Mouse (Mus musculus) spleen, postnatal 0 days (tissue): Measurements from ENCODE around the gene Isca2. TPM values are rescaled to one million over a fixed set of nuclear protein-coding genes. Genes with fewer than 3 reads are reported as not detected.

Source experiments
- polyA plus RNA-seq: library from polyadenylated mRNA; unstranded; fragments of >200 nt; fragmentation: Nextera tagmentation; extraction: Ambion mirVana; gene quantifications from 2 replicates; pipeline ENCODE4 v1.2.1, GENCODE M21; 2015

Gene Isca2
- polyA plus RNA-seq, result 158 and 171 TPM in 2 replicates

GRCm38 (mm10) chr12:84772726-84773441 lies at the start of gene Isca2, which contains the start of gene Npc2:
TSS of gene Isca2 (plus strand) at chr12:84773251.
TSS of gene Npc2 (minus strand) at chr12:84773152.

Other genes with a start within 250 kb of the Isca2 start
- not detected in 2 replicates for gene Vsx2, start 203.5 kb upstream of the Isca2 start, polyA plus RNA-seq
- gene Abcd4, start 155.8 kb upstream of the Isca2 start, polyA plus RNA-seq, result 4.4 and 5.3 TPM in 2 replicates
- gene Vrtn, start 132.2 kb upstream of the Isca2 start, polyA plus RNA-seq, result not detected in 2 replicates
- gene Syndig1l, start 74.4 kb upstream of the Isca2 start, polyA plus RNA-seq, result 0.12 TPM in 1 of 2 replicates, not detected in the other
- gene Npc2, start 99 bp upstream of the Isca2 start, polyA plus RNA-seq, result 32.2 and 42.3 TPM in 2 replicates
- gene Ltbp2, start 103.3 kb downstream of the Isca2 start, polyA plus RNA-seq, result 8.6 and 10.4 TPM in 2 replicates
- 150 and 155 TPM in 2 replicates for gene Fcf1, start 197.6 kb downstream of the Isca2 start, polyA plus RNA-seq
- 12.0 and 12.6 TPM in 2 replicates for gene Arel1, start 197.6 kb downstream of the Isca2 start, polyA plus RNA-seq
- gene Ylpm1, start 223.1 kb downstream of the Isca2 start, polyA plus RNA-seq, result 16.5 and 17.2 TPM in 2 replicates